Mouse (Mus musculus) ES-E14 (cell line): ENCODE data around the gene Dmxl2. TPM values are rescaled to one million over a fixed set of nuclear protein-coding genes. Genes with fewer than 3 reads are reported as not detected.

Experiments
- DNase-seq: peaks from one replicate; pipeline ENCODE4 v3.0.0-alpha.2; 2013; ENCODE audit warnings: low read depth, low spot score
- H3K27ac ChIP-seq: 2 replicates; pipeline ENCODE4 v1.5.1; 2012; ENCODE audit warnings: low read depth, mild to moderate bottlenecking, low read length, moderate library complexity, mixed read lengths; ENCODE audit not compliant: poor library complexity, insufficient read depth, severe bottlenecking
- H3K36me3 ChIP-seq: 2 replicates; pipeline ENCODE4 v1.6.1; 2012; ENCODE audit warnings: mild to moderate bottlenecking, low read length, moderate library complexity, mixed read lengths; ENCODE audit not compliant: control insufficient read depth, poor library complexity, insufficient read depth, severe bottlenecking
- H3K4me1 ChIP-seq, 2 experiments: fragments of 150-350 bp in 1 of 2; sonication (generic) in 1 of 2; 2 replicates each; pipeline ENCODE4 v1.6.1; 2012; ENCODE audit warnings: low read length in 2 of 2, mild to moderate bottlenecking in 1 of 2, mixed read lengths in 1 of 2; ENCODE audit not compliant: control insufficient read depth in 2 of 2, insufficient read depth in 2 of 2, poor library complexity in 1 of 2
- H3K4me3 ChIP-seq, 2 experiments: fragments of 150-350 bp in 1 of 2; sonication (generic) in 1 of 2; 2 replicates each; pipeline ENCODE4 v1.5.1; 2012; ENCODE audit warnings: low read length in 2 of 2, low read depth in 1 of 2, mild to moderate bottlenecking in 1 of 2, mixed read lengths in 1 of 2; ENCODE audit not compliant: insufficient read depth in 1 of 2, poor library complexity in 1 of 2, severe bottlenecking in 1 of 2
- H3K9ac ChIP-seq: 2 replicates; pipeline ENCODE4 v1.6.1; 2012; ENCODE audit warnings: low read depth, mild to moderate bottlenecking, low read length, mixed read lengths; ENCODE audit not compliant: poor library complexity, insufficient read depth, severe bottlenecking
- H3K9me3 ChIP-seq: fragments of 150-350 bp; sonication (generic); 2 replicates; pipeline ENCODE4 v1.6.1; 2012; ENCODE audit warnings: low read depth, mild to moderate bottlenecking, low read length; ENCODE audit not compliant: control insufficient read depth, insufficient read depth
- CHD2 ChIP-seq: IDR thresholded peaks from 2 replicates; pipeline ENCODE4 v1.6.1; 2014; ENCODE audit warnings: mild to moderate bottlenecking, low read depth, low read length, inconsistent platforms
- HCFC1 ChIP-seq: IDR thresholded peaks from 2 replicates; pipeline ENCODE4 v1.6.1; 2012; ENCODE audit warnings: low read length, inconsistent platforms, borderline replicate concordance; ENCODE audit not compliant: insufficient read depth
- MAFK ChIP-seq: IDR thresholded peaks from 2 replicates; pipeline ENCODE4 v1.6.1; 2014; ENCODE audit warnings: mild to moderate bottlenecking, low read depth, low read length, inconsistent platforms; ENCODE audit not compliant: insufficient read depth
- ZC3H11A ChIP-seq: IDR thresholded peaks from 2 replicates; pipeline ENCODE4 v1.6.1; 2012; ENCODE audit warnings: low read depth, mild to moderate bottlenecking, inconsistent platforms, low read length, borderline replicate concordance
- ZNF384 ChIP-seq: IDR thresholded peaks from 2 replicates; pipeline ENCODE4 v1.6.1; 2012; ENCODE audit warnings: low read depth, low read length, inconsistent platforms
- in situ Hi-C, 2 experiments: fragments of 600-800 bp; cut with MboI; formaldehyde crosslinking; loops; one replicate each; pipeline ENCODE4 v1.15.1; 2025; ENCODE audit warnings: low sequenced_read_pairs in 2 of 2, inconsistent platforms in 1 of 2; ENCODE audit not compliant: unreplicated experiment in 2 of 2
- total RNA-seq: library from RNA; depleted of rRNA; stranded (reverse); fragments of 300-350 nt; gene quantifications from 2 replicates; pipeline ENCODE4 v1.2.3, GENCODE M21; 2012

The Dmxl2 gene
- total RNA-seq, 1 experiment: 11.6 TPM

GRCm38 (mm10) chr9:54544212-54544953 lies 43.0 kb upstream of the Dmxl2 start:
- no peak overlapping the region for H3K9ac ChIP-seq
- no peaks in the 10 kb centered on the region for H3K4me1 ChIP-seq
- in situ Hi-C loops: no loop called here
- H3K27ac ChIP-seq: no peak overlapping the region
- H3K9me3 ChIP-seq: no peaks in the 10 kb centered on the region
- no peak overlapping the region for H3K4me3 ChIP-seq
- no peaks in the 10 kb centered on the region for H3K36me3 ChIP-seq
- TF ChIP-seq HCFC1: no peak
- TF ChIP-seq ZNF384: no peak
- TF ChIP-seq ZC3H11A: no peak
- TF ChIP-seq CHD2: no peak
- TF ChIP-seq MAFK: no peak
- no peak for DNase-seq

- peaks cover 0 to 2% of the 10 kb centered on the region in 2 experiments; a peak in 1 of 4 replicates for H3K4me1 ChIP-seq
- H3K27ac ChIP-seq: no peak overlapping the region
- TF ChIP-seq ZC3H11A (no peak), CHD2 (no peak), MAFK (no peak), ZNF384 (no peak), HCFC1 (no peak)
- in situ Hi-C loops: no loop called here
- DNase-seq: no peak
- H3K9ac ChIP-seq: no peak overlapping the region
- no peak overlapping the region for H3K4me3 ChIP-seq
- H3K36me3 ChIP-seq: no peaks in the 10 kb centered on the region
- H3K9me3 ChIP-seq: no peaks in the 10 kb centered on the region
Observed at GRCm38 (mm10) chr9:54540801-54541200, 39.4 kb upstream of the Dmxl2 start.

GRCm38 (mm10) chr9:54538684-54539083 lies 37.3 kb upstream of the Dmxl2 start, which contains the start of gene Sh2d7:
Gene Sh2d7, plus strand, starts transcription at chr9:54538984.
- TF ChIP-seq ZC3H11A: no peak
- TF ChIP-seq ZNF384: no peak
- TF ChIP-seq MAFK: no peak
- no peak for TF ChIP-seq HCFC1
- TF ChIP-seq CHD2: no peak
- no peak for DNase-seq
- Histone ChIP-seq H3K27ac (no peak within 1 kb of the TSS), H3K9me3 (no peaks in the 10 kb centered on the region), H3K36me3 (no peaks in the 10 kb centered on the region), H3K4me3 (no peak within 1 kb of the TSS), H3K9ac (no peak within 1 kb of the TSS), H3K4me1 (peaks cover 0 to 2% of the 10 kb centered on the region in 2 experiments; a peak in 1 of 4 replicates)
- in situ Hi-C loops: no loop called here

- in situ Hi-C loops: no loop called here
- DNase-seq: no peak
- Histone ChIP-seq H3K36me3 (no peaks in the 10 kb centered on the region), H3K27ac (no peak overlapping the region), H3K9ac (no peak overlapping the region), H3K9me3 (no peaks in the 10 kb centered on the region), H3K4me3 (no peak overlapping the region), H3K4me1 (peaks cover 0 to 2% of the 10 kb centered on the region in 2 experiments; a peak in 1 of 4 replicates)
- no peak for TF ChIP-seq HCFC1
- peak; percentile 86 for TF ChIP-seq MAFK
Observed at GRCm38 (mm10) chr9:54538244-54538643, 36.8 kb upstream of the Dmxl2 start.

GRCm38 (mm10) chr9:54537480-54537879 lies 36.1 kb upstream of the Dmxl2 start:
- no peak for DNase-seq
- in situ Hi-C loops: no loop called here
- no peak overlapping the region for H3K4me3 ChIP-seq
- H3K9me3 ChIP-seq: no peaks in the 10 kb centered on the region
- H3K4me1 ChIP-seq: peaks cover 0 to 2% of the 10 kb centered on the region in 2 experiments; a peak in 1 of 4 replicates
- no peak overlapping the region for H3K27ac ChIP-seq
- H3K36me3 ChIP-seq: no peaks in the 10 kb centered on the region
- no peak overlapping the region for H3K9ac ChIP-seq
- TF ChIP-seq MAFK (no peak), HCFC1 (no peak), CHD2 (no peak), ZNF384 (no peak), ZC3H11A (no peak)
